Mouse (Mus musculus) central nervous system, embryonic 14 days (tissue): ENCODE results near the gene Gm28171. TPM values are rescaled to one million over a fixed set of nuclear protein-coding genes. Genes with fewer than 3 reads are reported as not detected.

Experiments
- polyA plus RNA-seq: library from polyadenylated mRNA; depleted of rRNA; stranded (reverse); fragments of >200 nt; gene quantifications from 2 replicates; pipeline ENCODE4 v1.2.3, GENCODE M21; 2012; rRNA removed

Gm28171 gene
- not detected in 2 replicates for polyA plus RNA-seq

GRCm38 (mm10) chrY:5793095-5793494 lies at the start of gene Gm28171:
Gene Gm28171 (plus strand): TSS chrY:5793395.

Other genes starting within 250 kb of the Gm28171 start
- not detected in 2 replicates for gene Gm21854, start 136.4 kb upstream of the Gm28171 start, polyA plus RNA-seq
- not detected in 2 replicates for gene Gm20914, start 67.4 kb upstream of the Gm28171 start, polyA plus RNA-seq
- not detected in 2 replicates for gene Gm21778, start 149.1 kb downstream of the Gm28171 start, polyA plus RNA-seq